Mouse (Mus musculus): Measurements from ENCODE around the gene Gnai2. TPM values are rescaled to one million over a fixed set of nuclear protein-coding genes. Genes with fewer than 3 reads are reported as not detected.
"Not testable (repeated sequence)": the region's sequence is repeated elsewhere in the genome, so short reads cannot be mapped to it uniquely, and the experiment has no call there.

The Gnai2 gene
- 100 to 1,000 TPM; 239 to 252 (median 247) TPM for total RNA-seq (2022)

DNA sequence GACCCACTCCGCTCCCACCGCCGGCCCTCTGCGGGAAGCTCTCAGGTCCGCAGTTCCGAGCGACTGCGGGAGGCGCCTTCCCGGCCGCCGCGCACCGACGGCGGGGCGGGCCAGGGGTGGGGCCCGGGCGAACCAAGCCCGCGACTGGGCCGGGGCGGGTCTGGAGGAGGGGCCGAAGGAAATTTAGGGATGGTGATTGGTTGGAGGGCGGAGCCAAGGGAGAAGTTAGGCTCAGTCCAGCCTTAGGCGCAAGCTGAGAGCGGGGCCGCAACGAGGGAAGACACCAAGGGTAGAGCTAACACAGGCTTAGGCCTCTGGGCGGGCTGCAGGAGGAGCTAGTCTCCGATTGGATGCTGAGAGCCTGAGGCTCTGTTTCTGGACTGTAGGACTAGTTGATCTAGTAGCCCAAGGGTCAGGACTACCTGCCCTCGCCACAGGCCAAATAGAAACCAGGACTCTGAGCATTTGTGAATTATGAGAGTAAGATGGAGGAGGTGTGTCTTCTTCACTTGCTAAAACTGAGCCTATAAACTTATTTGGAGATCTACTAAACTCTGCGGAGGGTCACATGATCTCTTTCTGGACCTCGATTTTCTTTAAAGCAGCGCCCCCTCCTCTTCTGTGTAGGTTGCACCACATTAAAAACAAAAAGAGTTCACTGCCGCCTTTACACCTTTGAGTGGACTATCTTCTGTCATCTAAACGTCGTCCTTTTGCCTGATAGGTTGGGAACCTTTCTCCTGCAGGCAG is at the start of gene Gnai2:
TSS of gene Gnai2 (minus strand) at position 89 of the 750 bp plus-strand sequence.
- DNase-seq (ENCODE audit: low spot score in 2 of 2), result peak; percentile 81 to 93

DNA sequence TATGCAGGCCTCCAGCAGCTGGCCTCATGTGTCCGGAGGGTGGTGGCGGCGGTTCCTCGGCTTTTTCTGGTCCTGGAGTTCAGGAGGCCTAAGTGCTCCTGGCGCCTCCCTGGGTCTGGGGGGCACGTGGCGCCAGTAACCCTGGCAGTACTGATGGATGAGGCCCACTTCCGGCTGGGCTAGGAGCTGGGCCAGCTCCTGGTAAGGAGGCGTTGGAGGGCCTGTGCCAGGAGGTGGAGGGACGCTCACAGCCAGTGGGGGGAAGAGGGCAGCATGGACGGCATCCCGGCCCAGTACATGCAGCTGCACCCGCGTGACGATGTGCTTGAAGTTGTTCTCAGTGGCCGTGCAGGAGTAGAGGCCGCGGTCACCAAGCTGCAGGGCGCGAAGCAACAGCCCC is 47.2 kb upstream of the Gnai2 start:
- DNase-seq (ENCODE audit: low spot score in 2 of 2), result no peak

DNA sequence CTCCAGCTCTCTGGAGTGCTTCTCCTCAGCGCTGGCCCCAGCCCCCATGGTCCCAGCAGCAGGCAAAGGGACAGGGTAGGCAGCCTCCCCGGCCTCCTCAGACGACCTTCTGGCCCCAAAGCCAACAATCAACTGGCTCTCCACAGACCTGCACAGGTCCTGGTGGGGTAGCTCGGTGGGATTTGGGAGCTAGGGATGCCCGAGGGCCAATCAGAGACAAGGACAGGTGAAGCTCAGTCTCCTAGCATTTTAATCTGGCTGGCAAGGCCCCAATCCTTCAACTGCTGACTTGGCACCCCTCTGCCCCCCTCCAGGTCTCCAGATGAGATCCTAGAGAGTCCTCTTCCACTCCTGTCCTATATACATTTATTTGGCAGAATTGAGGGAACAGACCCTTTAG is 44.3 kb upstream of the Gnai2 start, which contains the start of gene Gnat1:
TSS of gene Gnat1 (minus strand) at position 212 of the 400 bp plus-strand sequence.
- no peak for DNase-seq (ENCODE audit: low spot score in 2 of 2)

DNA sequence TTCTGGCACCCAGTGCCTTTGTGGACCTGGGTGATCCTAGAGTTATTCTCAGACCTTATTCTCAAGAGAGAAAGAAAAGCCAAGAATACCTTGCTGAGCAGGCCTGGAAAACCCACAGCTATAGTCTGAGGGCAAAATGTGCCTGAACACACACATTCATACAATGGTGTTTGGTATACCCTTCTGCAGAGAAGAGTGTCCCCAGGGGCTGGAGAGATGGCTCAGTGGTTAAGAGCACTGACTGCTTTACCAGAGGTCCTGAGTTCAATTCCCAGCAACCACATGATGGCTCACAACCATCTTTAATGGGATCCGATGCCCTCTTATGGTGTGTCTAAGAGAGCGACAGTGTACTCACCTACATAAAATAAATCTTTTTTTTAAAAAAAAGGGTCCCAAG is 43.7 kb upstream of the Gnai2 start:
- no peak for DNase-seq (ENCODE audit: low spot score in 2 of 2)

DNA sequence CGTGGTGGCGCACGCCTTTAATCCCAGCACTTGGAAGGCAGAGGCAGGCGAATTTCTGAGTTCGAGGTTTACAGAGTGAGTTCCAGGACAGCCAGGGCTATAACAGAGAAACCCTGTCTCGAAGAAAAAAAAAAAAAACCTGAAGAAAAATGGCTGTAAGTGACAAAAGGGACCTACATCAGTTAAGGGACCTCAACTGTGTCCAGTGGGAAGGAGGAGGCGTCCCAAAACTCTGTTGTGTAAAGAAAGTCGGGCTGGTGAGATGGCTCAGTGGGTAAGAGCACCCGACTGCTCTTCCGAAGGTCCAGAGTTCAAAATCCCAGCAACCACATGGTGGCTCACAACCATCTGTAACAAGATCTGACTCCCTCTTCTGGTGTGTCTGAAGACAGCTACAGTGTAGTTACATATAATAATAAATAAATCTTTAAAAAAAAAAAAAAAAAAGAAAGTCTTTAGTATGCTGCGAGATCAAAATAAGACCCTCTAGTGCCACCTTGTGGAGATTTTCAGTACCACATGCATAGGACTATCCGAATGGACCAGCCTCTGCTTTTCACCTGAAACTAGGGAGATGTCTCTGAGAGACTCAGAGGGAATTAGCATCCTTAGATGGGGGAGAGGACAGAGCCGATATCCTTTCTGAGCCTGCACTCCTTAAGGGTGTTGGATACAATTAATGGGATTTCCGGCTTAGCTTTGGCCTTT is 42.8 kb upstream of the Gnai2 start:
- DNase-seq (ENCODE audit: low spot score in 2 of 2), result not testable (repeated sequence)

DNA sequence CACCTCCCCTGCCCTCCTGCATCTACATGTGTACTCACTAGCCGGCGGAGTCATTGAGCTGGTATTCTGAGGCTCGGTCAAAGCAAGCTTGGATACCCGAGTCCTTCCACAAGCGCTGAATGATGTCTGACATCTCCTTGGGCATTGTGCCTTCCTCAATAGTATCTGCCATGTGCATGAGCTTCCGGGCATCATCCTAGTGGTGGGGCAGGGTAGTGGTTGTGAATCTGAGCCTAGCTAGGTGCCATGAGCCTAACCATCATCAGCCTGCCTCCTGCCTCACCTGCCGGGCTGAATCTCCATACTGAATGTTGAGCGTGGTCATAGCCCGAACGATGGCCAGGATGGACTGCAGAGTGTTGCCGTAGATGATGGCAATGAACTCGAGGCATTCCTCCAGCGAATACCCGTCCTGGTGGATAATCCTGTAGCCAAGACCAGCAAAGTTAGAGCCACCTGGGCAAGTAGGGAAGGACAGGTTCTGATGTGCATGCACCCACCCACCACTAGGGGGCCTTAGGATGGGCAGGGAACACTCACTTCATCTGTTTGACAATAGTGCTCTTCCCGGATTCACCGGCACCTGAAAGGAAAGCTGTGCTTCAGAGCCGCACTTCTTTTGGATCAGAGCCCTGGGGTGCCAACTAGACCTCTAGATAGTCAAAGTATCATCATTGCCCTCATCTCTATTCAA is 42.1 kb upstream of the Gnai2 start:
- no peak for DNase-seq (ENCODE audit: low spot score in 2 of 2)

DNA sequence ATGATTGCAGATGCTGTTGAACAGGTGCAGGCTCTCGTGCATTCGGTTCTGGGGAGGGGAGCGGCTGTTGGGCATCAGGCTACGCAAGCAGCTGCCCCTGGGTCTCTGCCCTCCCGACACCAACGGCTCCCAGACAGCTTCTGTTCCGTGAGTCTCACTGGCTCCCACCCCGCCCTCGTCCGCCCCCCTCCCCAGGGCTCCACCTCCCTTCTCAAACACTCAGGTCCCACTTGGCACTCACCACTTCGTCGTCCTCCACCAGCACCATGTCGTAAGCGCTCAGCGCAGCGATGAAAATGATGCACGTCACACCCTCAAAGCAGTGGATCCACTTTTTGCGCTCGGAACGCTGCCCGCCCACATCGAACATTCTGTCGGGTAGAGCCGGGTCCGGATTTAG is 41.1 kb upstream of the Gnai2 start:
- no peak for DNase-seq (ENCODE audit: low spot score in 2 of 2)

DNA sequence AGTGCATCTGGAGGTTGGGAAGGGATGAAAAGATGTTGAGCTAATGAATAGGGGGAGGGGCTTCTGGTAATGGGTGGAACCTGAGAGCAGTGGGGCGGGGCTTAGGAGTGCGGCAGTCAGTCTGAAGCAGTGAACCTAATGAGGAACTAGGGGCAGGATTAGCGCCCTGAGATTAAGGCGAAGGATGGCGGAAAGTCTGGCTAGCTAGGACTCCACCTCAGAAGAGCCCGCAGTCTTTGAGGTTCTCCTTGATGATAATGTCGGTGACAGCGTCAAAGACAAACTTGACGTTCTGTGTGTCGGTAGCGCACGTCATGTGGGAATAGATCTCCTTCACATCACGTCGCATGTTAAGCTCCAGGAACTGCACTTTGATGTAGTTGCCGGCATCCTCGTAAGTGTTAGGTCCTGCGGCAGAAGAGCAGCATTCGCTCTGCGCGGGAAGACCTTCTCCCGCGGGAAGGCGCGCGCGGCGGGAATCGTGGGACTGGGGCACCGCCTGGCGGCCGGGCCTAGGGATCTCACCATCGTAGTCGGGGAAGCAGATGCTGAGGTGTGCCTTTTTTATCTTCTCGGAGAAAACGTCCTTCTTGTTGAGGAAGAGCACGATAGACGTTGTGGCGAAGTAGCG is 40.6 kb upstream of the Gnai2 start:
- DNase-seq (ENCODE audit: low spot score in 2 of 2), result peak in 1 of 2 experiments; percentile 57

DNA sequence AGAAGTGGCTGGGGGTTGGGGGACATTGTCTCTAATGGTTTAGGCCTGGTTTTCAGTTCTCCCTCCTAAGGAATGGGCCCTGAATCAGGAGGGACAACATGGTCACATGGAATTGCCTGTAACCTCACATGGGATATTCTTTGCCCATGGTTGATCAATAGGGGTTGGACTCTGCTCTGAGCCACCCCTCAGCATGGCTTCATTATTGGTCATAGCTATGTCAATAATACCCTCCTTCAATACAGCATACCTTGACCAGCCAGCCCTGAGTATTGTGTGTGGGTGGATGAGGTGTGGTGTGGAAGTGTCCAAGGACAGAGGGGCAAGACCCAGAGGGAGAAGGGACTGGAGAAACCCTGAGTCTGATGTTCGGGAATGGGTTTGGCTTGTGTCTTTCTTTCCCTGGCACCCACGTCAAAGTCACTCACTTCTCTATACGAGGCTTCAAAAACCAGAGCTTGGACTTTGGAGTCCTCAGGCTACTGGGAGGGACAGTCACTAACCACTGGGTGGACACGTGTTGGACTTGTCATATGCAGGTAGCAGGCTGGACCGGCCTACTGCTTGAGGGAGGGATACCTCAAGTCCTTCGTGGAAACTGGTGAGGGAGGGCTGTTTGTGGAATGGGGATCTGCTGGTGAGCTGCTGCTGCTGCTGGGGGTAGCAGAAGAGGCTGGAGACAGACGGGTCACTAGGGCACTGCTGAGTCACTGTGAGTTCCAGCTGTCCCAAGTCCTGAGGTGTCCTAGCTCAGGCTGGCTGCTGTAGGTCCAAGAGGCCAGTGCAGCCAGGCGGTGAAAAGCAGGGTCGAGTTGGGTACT is 39.7 kb upstream of the Gnai2 start:
- no peak for DNase-seq (ENCODE audit: low spot score in 2 of 2)

DNA sequence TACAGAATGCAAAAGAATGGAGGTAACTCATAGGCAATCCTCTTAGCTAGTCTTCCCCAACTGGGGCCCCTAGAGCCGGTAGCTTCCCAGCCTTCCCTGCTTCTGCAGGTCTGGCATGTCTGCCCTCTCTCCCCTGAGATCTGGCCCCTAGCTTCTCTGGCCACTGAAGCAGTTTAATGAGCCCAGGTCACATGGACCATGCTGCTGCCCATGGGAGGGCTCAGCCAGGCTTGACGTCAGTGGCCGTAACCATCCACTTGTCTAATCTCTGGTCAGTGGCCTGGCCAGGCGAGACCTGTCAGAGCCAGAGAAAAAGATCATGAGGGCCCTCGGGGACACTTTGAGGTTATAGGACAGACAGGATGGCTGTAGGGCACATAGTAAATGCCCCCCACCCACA is 35.1 kb upstream of the Gnai2 start:
- DNase-seq (ENCODE audit: low spot score in 2 of 2), result no peak

DNA sequence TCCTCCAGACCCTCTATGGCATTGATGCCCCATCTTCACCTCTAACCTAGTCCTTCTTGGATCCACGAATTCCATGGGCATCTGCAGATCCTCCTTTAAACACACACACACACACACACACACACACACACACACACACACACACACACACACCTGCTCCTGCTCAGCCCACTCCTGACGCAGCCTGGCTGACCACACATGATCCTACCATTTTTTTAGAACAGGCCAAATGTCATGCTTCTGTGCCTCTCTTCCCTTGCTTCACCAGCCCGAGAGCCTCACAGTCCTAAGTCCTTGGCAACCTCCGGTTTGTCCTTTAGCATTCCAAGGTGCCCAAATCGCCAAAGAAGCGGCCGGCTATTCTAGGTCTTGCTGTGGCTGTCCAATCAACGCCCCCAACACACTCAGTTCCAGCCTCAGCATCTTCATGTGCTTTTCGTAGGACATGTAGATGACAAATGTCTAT is 34.3 kb upstream of the Gnai2 start, which contains the start of gene Slc38a3:
TSS of gene Slc38a3 (minus strand) at position 51 of the 466 bp plus-strand sequence.
- no peak for DNase-seq (ENCODE audit: low spot score in 2 of 2)

DNA sequence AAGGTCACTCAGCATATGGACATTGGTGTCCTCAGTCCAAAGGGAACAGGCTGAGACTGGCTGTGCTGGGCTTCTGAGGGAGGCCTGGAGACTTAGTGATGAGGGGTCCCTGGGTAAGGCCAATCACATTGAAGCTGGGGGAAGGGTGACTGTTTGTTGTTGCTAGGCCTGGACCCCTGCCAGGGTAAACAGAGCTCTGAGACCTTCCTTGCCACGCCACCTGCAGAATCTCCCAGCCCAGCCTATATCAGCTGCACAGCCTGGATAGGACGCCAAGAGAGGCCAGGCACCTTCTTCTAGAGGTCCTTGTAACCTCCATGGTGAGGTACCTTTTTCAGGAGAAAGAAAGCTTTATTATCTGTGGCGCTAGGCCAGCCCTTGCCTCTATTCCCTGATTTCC is 33.7 kb upstream of the Gnai2 start:
- no peak for DNase-seq (ENCODE audit: low spot score in 2 of 2)

DNA sequence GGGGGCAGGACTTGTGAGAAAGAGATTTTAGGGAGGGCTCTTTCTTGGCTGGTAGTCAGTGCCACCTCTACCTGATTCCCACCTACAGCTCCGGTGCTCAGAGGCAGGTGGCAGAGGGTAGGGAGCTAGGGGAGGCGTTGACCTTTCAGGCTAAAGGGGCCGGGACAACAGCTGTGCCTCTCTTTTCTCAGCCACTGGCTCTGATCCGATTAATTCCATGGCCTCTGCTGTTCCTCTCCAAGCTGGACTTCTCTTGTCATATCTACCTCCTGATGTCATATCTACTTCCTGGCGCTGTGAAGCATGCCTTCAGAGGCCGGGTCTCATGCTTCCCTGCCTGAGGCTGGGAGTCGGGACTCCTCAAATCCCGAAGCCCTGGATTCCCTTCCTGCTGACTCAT is 32.8 kb upstream of the Gnai2 start:
- DNase-seq (ENCODE audit: low spot score in 2 of 2), result no peak

DNA sequence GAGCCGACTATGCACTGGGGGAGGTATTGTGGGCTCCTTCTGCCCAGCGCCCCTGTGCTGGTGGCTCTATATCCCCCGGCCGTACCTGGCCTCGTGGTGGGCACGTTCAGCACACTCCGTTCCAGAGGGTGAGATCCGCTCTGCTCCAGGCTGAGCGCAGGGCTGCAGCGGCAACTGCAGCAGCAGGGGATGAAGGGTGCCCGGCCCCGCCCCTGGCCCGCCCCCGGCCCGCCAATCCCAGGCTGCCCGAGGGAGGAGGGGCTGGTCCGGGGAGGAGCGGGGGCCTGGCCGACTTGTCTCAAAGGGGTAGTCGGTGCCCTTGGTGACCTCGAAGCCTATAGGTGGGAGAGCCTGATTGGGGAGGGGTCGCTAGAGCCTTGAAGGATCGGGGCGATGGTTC is 32.1 kb upstream of the Gnai2 start:
- DNase-seq (ENCODE audit: low spot score in 2 of 2), result no peak

DNA sequence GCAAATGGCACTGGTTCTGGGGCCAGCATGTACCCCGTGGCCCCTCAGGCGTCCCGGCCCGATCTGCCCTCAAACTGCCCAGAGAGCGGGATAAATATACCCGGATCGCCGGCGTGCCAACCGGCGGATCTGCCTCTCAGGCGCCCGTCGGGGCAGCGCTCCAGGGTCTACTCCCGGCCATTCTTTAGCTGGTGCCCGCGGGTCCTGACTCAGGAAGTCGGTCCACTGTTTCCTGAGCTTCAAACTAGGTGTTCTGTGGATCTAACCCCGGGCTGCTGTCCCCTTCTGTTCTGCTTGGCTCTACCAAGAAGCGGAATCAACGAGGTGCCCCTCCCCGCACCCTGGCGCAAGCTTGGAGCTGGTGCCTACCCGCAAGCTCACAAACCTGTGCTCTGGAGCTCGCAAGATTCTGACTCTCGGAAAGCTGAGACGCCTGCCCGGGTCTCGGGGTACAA is 31.6 kb upstream of the Gnai2 start:
- DNase-seq (ENCODE audit: low spot score in 2 of 2), result no peak

DNA sequence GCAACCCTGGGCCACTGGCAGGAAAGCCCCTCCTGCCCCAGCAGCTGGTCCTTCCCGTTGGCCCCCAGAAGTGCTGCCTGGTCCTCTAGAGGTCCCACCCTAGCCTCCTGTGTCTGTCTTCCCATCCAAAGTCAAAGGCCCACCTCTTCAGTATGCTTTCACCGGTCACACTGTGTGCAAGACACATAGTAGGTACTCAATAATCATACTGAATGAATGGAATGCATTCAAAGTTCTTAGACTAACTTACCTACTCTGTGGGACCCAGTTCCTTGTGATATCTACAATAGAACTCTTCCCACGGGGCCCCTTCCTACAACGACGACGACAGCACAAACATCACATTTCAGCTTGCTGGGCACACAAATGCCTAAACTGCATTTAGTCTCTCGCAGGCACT is 30.1 kb upstream of the Gnai2 start:
- no peak for DNase-seq (ENCODE audit: low spot score in 2 of 2)

DNA sequence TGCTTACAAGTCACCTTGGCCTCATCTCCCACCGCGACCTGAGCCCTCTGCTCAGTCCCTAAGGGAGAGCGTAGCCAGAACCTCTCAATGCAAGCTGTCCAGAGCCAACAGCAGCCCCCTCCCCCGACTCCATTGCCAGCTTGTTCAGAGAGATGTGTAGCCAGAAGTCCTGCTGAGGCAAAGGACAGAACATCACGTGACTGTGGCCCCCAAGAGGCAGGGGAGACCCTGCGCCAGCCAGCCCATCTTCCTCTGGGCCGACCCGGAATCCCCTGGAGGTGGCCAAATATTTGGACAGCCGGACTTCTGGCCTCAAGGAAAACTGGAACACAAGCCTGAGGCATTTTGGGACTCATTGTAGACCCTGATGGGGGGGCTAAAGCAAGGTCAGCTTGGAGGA is 28.4 kb upstream of the Gnai2 start:
- DNase-seq (ENCODE audit: low spot score in 2 of 2), result no peak

DNA sequence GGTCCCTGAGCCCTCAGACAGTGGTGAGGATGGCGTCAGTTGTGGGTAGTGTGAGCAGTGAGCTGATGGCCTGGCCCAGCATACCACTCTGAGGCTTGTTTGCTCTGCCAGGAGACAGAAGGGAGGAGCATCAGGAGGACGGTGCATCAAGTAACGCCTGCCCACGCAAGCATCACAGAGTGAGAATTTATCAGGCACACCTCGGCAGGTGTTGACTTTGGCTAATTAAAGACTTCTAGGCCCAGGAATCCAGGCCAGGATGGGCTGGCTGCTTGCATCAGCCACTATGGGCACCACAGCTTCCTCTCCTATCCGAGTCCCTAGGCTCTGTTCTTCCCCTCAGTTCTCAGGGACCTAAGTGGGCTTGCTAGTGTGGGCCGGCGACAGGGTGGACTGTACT is 27.2 kb upstream of the Gnai2 start:
- DNase-seq (ENCODE audit: low spot score in 2 of 2), result no peak

DNA sequence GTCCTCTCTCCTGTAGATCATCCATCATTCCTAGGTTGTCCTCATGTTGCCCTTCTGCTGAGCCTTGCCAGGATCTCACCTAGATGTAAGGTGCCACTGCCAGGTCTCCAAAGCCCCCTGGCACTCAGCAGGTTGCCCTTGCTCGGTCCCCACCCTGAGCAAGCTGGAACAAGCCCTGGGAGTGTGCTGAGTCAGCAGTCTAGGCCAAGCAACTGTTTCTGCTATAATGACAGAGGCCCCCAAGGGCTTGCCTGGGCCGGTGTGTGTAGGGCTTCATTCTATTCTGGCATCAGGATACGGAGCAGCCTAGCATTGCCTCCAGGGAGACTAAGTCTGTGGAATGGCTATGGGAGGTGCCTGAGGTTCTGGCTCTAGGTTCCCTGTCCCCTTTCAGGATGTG is 25.6 kb upstream of the Gnai2 start:
- DNase-seq (ENCODE audit: low spot score in 2 of 2), result no peak

DNA sequence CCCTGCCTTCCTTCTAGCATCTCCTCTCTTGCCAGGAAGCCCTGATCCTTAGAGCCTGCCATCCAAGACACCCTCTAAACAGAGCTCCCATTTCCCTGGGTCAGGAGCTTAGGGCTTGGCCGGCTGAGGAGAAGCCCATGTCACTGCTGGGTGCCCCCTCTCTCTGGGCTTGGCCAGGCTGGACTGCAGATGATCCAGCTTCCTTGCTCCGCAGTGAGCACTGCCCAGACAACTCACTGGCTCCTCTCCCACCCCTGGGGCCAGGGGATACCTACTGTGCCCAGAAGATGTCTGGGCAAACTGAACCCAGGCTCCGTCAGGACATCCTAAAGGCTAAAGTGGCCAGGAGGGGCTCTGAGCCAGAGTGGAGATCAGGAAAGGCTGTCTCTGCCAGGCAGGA is 24.8 kb upstream of the Gnai2 start:
- no peak for DNase-seq (ENCODE audit: low spot score in 2 of 2)

DNA sequence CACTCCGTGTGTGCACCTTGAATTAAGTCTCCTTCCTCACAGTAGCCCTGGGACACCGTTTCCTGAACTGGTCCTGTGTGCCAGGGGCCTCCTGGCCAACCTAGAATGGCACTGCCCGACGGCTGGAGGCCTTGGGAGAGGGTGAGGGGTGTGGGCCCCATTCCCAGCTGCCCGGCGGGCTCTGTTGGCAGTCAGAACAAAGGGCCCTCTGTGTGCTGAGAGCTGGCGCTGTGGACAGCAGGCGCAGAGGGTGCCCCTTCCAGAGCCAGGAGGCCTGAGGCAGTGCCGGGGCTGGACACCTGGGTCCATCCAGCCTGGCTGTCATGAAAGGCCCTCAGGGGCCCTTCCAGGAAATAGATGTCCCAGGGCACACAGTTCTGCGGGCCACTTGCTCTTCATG is 24.4 kb upstream of the Gnai2 start:
- DNase-seq (ENCODE audit: low spot score in 2 of 2), result peak; percentile 43 to 82
